Mouse (Mus musculus) megakaryocyte, embryonic 14.5 days (primary cell): Measurements from ENCODE around the gene AA467197.

Experiments
- FLI1 ChIP-seq: IDR thresholded peaks from 2 replicates; pipeline ENCODE4 v1.6.1; 2012; ENCODE audit warnings: low read length, inconsistent platforms, mixed read lengths
- GATA1 ChIP-seq: IDR thresholded peaks from 3 replicates; pipeline ENCODE4 v1.6.1; 2012; ENCODE audit warnings: mixed read lengths, low read length, inconsistent platforms, borderline replicate concordance

- TF ChIP-seq FLI1 = no peak
- TF ChIP-seq GATA1 = no peak
Measured at GRCm38 (mm10) chr2:122665973-122666875, 29.4 kb downstream of the AA467197 start.
